Mouse (Mus musculus) heart, postnatal 0 days (tissue): ENCODE measurements around the gene Mark4.

ENCODE experiments used
- CTCF ChIP-seq: IDR thresholded peaks from 2 replicates; pipeline ENCODE4 v1.5.1; 2016; ENCODE audit warnings: antibody characterized with exemption, control low read depth, low read depth
- EP300 ChIP-seq: IDR thresholded peaks from 2 replicates; pipeline ENCODE4 v1.6.1; 2016; ENCODE audit warnings: antibody characterized with exemption, low read depth

- TF ChIP-seq CTCF (no peak), EP300 (no peak)
Measured at GRCm38 (mm10) chr7:19506969-19507611, 48.5 kb upstream of the Mark4 start.
